Mouse (Mus musculus) left cerebral cortex, adult 18-20 months (tissue): ENCODE data around the gene Dnah10. TPM values are rescaled to one million over a fixed set of nuclear protein-coding genes. Genes with fewer than 3 reads are reported as not detected.

Experiments
- DNase-seq, 2 experiments: peaks; one replicate each; pipeline ENCODE4 v3.0.0; 2021 to 2022; ENCODE audit warnings: low spot score in 2 of 2, mixed read lengths in 1 of 2
- total RNA-seq, 2 experiments: library from RNA; stranded (reverse); gene quantifications; 2 replicates each; pipeline ENCODE4 v1.2.3; 2021

The Dnah10 gene
- total RNA-seq, 2 experiments from 2014 or later, result 0.21 to 0.30 TPM

DNA sequence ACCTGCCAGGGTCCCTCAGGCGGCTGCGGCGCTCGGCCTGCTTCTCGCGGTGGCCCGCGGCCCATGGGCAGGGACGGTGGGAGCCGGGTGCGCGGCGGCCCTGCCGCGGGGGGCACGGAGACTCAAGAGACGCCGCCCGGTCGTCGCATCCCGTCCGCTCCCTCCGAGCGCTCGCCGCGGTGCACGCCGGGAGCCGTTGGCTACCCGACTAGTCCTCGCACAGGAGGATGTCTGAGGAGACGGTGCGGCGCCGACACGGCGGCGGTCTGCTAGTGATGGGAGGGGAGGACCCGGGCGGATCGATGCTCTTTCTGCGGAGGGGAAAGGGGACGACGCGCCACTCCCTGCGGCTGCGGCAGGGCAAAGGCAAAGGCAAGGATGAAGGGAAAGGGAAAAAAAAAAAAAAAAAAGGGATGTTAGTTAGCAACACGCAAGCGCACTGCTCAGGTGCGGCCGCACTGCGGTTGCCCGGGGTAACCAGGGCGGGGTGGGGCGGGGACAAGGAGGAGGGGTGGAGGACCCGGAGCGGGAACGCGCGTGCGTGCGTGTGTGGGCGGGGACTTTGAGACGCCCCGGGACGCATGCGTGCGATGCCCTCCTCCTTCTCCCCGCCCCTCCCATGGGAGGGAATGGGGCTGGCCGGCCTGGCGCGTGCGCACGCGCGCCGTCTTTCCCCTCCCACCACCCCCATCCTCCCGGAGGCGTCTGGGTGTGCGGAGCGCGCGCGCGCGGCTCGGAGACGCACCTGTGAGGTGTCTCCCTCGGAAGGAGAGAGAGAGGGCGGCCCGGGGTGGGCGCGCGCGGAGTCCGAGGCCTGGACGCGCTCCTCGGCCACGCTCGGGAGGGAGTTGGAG, 137.4 kb downstream of the Dnah10 start, which contains the start of the genes Ccdc92 and Zfp664:
Gene Ccdc92 (minus strand): TSS at position 412 of the 854 bp plus-strand sequence.
Gene Zfp664 (plus strand): TSS at position 679 of the 854 bp plus-strand sequence.
- DNase-seq, result peak; percentile 97 to 98

DNA sequence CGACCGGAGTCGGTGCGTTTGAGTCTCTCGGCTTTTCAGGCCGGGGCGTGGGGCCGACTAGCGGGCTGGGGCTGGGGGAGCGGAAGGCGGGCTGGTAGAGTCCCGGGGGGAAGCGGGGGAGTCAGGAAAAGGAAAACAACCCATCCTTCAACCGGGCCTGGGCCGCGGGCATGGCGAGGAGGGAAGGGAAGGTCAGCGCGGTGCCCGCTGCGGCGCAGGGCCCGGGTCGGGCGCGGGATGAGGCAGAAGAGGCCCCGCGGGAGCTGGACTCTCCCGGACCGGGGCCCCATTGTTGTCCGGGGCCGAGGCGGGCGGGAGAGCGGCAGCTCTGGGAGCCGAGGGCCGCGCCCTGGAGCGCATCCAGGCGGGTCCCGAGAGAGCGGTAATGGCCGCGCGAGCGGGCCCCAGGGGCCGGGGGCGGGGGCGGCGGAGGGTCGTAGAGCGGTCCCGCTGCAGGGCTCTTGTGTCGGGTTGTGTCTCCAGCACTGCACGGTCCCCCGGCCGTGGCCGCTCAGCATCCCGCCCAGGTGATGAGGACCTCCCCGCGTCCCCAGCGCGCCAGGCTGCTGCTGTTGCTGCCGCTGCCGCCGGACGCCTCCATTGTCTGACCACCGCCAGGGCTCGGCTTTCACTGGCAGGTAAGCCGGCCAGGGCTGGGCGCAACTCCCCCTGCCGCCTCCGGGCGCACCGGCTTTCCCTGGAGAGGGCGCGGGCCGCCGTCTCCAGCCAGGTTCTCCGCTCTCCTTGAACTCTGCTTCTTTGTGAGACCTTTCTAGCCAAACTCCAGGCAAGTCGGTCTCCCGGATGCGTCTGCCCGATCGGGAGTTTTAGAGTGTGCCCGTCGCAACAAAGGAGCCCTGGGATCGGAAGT, 138.2 kb downstream of the Dnah10 start:
- peak in 1 of 2 experiments; percentile 23 for DNase-seq

DNA sequence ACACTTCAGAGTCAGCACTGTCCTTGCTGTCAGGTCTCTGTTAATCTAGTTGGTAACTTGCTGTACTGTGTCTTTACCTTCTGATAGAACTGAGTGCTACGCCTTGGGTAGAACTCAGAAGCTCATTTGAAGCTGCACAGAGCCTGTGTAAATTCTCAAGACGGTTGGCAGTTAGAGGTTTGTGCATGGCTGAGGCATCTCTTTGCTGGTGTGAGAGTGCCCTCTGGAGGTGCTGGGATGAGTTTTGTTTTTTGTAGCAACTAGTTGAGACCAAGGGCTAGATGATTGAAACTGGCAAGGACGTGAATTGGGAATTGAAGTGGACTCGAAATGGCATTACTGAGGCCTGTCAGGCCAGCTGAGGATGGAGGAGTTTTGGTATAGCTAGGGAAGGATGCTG, 144.1 kb downstream of the Dnah10 start:
- peak; percentile 72 to 75 for DNase-seq

DNA sequence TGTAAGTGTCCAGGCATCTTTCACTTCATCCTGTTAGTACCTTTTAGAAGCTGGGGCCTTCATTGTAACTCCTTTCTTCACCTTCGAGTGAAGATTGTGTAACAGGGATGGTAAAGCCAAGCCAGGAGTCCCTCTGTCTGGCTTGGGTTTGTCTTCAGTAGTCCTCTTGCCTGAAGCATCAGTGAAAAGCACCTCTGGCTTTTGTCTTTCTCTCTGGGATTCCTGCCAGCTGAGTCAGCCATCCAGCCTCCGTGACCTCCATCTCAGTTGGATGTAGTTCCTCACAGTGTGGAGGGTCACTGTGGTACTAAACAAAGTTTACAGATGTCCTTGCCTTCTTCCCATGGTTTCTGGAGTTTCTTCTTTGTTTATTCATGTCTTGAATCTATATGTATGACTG, 147.1 kb downstream of the Dnah10 start:
- DNase-seq, result no peak

DNA sequence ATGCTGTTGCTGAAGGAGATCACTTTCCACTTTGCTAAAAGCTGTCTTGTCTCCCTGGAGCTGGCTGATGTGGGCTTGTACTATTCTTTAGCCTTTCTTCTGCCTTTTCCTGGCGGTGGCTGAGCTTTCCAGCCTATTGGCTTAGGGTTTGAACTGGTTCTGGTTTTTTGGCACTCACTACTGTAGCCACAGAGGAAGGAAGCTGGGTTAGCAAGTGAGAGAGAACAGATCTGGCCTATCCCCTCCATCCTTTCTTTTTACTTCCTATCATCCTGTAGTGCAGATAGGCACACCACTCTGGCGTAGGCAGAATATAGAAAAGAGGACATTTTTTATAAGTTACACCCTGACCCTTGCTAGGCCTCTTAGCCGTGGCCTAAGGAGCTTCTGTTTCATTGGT, 148.2 kb downstream of the Dnah10 start:
- no peak for DNase-seq

DNA sequence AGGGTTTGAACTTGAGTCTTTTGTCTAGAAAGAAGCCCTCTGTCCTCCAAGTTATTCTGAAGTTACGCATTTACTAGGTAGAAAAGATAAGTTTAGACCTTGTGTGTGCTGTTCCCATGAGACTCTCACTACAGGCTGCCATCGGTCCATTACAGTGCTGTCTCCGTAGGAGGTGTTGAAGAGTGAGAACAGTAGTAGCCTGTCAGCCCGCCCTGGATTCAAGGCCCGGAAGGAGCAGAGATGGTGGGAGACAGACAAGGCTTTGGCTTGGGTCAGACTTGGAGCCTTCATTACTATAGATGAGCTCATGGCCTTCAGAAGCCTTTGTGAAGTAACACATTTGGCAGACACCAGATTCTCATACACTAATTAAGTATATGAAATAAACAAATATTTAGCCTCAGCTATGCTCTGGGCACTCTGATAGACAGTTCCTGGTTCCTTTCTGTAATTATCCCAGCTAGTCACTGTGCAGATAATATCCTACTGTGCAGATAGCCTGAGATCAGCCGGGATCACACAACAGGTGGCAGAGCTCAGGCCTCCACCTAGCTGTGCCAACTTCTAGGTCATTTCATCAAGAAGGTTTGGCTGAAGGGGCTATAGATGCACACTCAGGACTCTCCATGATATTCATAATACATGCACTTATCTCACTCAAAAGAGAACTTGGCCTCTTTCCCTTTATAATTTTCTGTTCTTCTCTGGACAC, 149.2 kb downstream of the Dnah10 start:
- no peak for DNase-seq

DNA sequence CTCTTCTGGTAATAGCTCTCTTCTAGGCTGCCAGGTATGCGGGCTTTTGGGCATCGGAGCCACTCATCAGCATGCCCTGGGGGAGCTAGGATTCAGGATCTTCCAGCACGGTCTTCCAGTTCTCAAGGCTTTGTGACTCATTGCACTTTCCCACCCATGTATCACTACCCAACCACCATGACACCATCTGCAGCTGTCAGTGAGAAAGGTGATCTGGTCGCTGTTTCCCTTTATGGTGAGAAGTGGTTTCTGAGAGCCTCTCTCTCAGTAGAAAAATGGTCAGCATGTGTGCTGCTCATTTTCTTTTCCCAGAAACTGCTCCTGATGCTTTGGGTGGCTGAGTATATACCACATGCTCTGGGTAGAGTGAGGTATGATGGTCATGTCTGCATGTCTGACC, 154.4 kb downstream of the Dnah10 start:
- no peak for DNase-seq

DNA sequence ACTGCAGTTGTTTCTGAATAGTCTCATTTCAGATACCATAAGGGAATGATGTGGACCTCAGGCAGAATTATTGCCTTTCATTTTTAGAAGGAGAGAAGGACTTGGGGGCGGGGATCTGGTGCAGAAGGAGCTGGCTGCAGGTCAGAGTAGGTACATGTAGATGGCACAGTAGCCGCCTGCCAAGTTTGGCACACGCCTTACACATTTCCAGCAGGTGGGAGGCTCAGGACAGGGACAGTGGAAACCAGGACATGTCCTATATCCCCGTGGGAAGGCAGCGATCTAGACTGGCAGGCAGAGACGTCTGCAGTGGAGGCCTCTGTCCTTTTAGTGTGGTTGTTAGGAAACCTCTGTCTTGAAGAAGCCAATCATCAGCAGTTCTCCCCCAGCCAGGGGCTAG, 154.9 kb downstream of the Dnah10 start:
- no peak for DNase-seq

DNA sequence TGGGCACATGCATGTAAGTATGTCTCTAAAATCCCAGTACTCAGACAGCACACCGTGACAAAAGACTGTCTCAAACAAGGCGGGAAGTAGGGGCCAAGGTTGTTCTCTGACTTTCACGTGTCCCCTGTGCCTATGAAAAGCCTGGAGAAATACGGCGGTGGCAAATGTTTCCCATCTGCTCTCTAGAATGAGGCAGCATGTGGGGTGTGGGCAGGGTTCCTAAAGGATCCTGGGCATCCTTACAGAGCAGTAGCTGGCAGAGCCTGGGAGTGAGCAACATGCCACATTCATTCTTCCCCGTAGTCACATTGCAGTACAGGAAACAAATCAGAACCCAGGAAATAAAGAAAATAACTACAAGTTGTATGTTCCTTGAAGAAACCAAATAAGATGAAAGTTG, 159.0 kb downstream of the Dnah10 start:
- DNase-seq, result peak; percentile 63 to 69

Other genes with a start within 250 kb of the Dnah10 start
- gene Rilpl2, start 246.7 kb upstream of the Dnah10 start, total RNA-seq, result 10 to 100 TPM; 17.5 to 19.3 TPM
- 10 to 100 TPM; 23.0 to 27.5 TPM for gene Snrnp35, start 242.0 kb upstream of the Dnah10 start, total RNA-seq
- gene Rilpl1, start 193.7 kb upstream of the Dnah10 start, total RNA-seq, result 10 to 100 TPM; 85.1 to 93.3 TPM
- 100 to 1,000 TPM; 103 to 122 TPM for gene Tmed2, start 184.4 kb upstream of the Dnah10 start, total RNA-seq
- 10 to 100 TPM; 22.6 to 25.9 TPM for gene Ddx55, start 172.2 kb upstream of the Dnah10 start, total RNA-seq
- 10 to 100 TPM; 30.6 to 31.3 TPM for gene Eif2b1, start 146.0 kb upstream of the Dnah10 start, total RNA-seq
- gene Gtf2h3, start 145.9 kb upstream of the Dnah10 start, total RNA-seq, result 10 to 100 TPM; 25.0 to 29.6 TPM
- gene Atp6v0a2, start 96.5 kb upstream of the Dnah10 start, total RNA-seq, result 10 to 100 TPM; 59.8 to 66.9 TPM
- 10 to 100 TPM; 89.4 to 91.9 TPM for gene Ccdc92, start 137.3 kb downstream of the Dnah10 start, total RNA-seq
- 10 to 100 TPM; 68.5 to 72.7 TPM for gene Zfp664, start 137.6 kb downstream of the Dnah10 start, total RNA-seq